Mouse (Mus musculus) neutrophil, adult 83 days (primary cell): ENCODE data around the gene Mecp2. TPM values are rescaled to one million over a fixed set of nuclear protein-coding genes. Genes with fewer than 3 reads are reported as not detected.

Experiments
- total RNA-seq, 2 experiments: library from RNA; stranded (reverse); gene quantifications; one replicate each; pipeline ENCODE4 v1.2.4; 2023

Mecp2 gene
- total RNA-seq = 10 to 100 TPM; 22.9 to 29.2 TPM

GRCm38 (mm10) chrX:74135263-74135662 lies at the start of gene Mecp2:
Gene Mecp2, minus strand, starts transcription at chrX:74135363.

DNA sequence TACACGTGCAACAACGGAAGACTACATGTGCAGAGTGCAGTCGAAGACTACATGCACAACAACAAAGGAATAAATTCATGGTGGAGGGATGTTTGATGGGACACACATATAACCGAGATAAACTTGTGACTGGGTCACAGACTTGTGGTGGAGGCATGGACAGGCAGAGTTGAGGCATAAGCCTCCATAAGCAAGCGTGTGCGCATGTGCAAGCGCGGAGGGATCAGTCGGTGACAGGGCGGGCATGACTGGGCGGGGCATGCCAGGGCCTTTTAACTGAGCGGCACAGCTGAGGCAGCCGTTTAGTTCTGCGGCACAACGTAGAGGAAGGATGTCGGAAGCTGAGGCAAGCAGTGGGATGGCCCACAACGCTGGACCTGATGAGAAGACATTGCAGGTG lies 41.8 kb upstream of the Mecp2 start, which contains the start of gene Tktl1:
Gene Tktl1 (plus strand): TSS at position 301 of the 400 bp plus-strand sequence.

GRCm38 (mm10) chrX:74167738-74168137 lies 32.6 kb upstream of the Mecp2 start, which contains the start of gene Tex28:
Gene Tex28, minus strand, starts transcription at chrX:74167838.

DNA sequence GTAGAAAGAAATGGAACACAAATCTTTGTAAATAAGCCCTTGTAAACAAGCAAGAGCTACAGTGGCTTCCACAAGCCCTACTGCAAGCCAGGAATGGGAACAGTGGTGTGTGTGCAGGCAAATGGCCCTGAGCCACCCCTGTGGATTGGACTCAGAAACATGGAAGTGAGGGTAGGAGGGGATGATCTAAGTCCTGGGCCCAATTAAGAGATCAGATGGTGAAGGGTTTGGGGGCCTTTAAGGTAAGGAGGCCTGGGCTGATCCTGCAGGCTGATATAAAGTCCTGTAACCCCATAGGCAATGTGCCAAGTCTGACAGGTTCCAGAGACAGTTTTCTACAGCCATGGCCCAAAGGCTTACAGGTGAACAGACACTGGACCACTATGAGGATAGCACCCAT lies 8.0 kb downstream of the Mecp2 start, which contains the start of gene Opn1mw:
Gene Opn1mw (plus strand): TSS at position 301 of the 400 bp plus-strand sequence.

GRCm38 (mm10) chrX:74023188-74024049 lies 111.7 kb downstream of the Mecp2 start, which contains the start of gene Irak1:
Gene Irak1, minus strand, starts transcription at chrX:74023918.

Other genes starting within 250 kb of the Mecp2 start
- gene Avpr2, start 243.3 kb downstream of the Mecp2 start, total RNA-seq = under 1 TPM in 1 of 2 experiments, not detected in 1; 0.11 TPM
- gene L1cam, start 239.3 kb downstream of the Mecp2 start, total RNA-seq = 10 to 100 TPM; 28.9 to 42.0 TPM
- gene Arhgap4, start 213.5 kb downstream of the Mecp2 start, total RNA-seq = 100 to 1,000 TPM; 236 to 237 TPM
- gene Naa10, start 213.4 kb downstream of the Mecp2 start, total RNA-seq = 10 to 100 TPM; 43.1 to 48.0 TPM
- 10 to 100 TPM; 13.8 to 16.6 TPM for gene Renbp, start 204.5 kb downstream of the Mecp2 start, total RNA-seq
- gene Hcfc1, start 169.0 kb downstream of the Mecp2 start, total RNA-seq = 10 to 100 TPM; 81.1 to 89.4 TPM
- 10 to 100 TPM; 68.9 to 70.8 TPM for gene Irak1, start 111.4 kb downstream of the Mecp2 start, total RNA-seq
- gene Opn1mw, start 7.9 kb downstream of the Mecp2 start, total RNA-seq = not detected
- not detected for gene Tex28, start 32.5 kb upstream of the Mecp2 start, total RNA-seq
- gene Tktl1, start 41.9 kb upstream of the Mecp2 start, total RNA-seq = under 1 TPM in 1 of 2 experiments, not detected in 1; 0.13 TPM
- gene Flna, start 114.5 kb upstream of the Mecp2 start, total RNA-seq = 1,000 to 10,000 TPM; 1,510 to 1,605 TPM
- gene Emd, start 119.3 kb upstream of the Mecp2 start, total RNA-seq = 10 to 100 TPM; 54.5 to 65.1 TPM
- 100 to 1,000 TPM; 403 to 503 TPM for gene Rpl10, start 135.4 kb upstream of the Mecp2 start, total RNA-seq
- 10 to 100 TPM; 41.3 to 46.0 TPM for gene Taz, start 146.5 kb upstream of the Mecp2 start, total RNA-seq
- gene Dnase1l1, start 147.0 kb upstream of the Mecp2 start, total RNA-seq = 10 to 100 TPM; 40.6 to 41.7 TPM
- gene Atp6ap1, start 161.7 kb upstream of the Mecp2 start, total RNA-seq = 100 to 1,000 TPM; 178 to 188 TPM
- 100 to 1,000 TPM; 233 to 246 TPM for gene Gdi1, start 169.6 kb upstream of the Mecp2 start, total RNA-seq
- gene Fam50a, start 177.7 kb upstream of the Mecp2 start, total RNA-seq = 10 to 100 TPM; 37.9 to 43.4 TPM
- 1 to 10 TPM in 1 of 2 experiments, under 1 TPM in 1; 0.20 to 1.6 TPM for gene Plxna3, start 193.7 kb upstream of the Mecp2 start, total RNA-seq
- 10 to 100 TPM; 23.3 to 27.5 TPM for gene Lage3, start 218.3 kb upstream of the Mecp2 start, total RNA-seq
- 10 to 100 TPM; 24.7 to 31.6 TPM for gene Ubl4a, start 237.9 kb upstream of the Mecp2 start, total RNA-seq
- 10 to 100 TPM; 14.6 to 16.5 TPM for gene Slc10a3, start 238.0 kb upstream of the Mecp2 start, total RNA-seq